Mouse (Mus musculus) frontal cortex, postnatal 25 days (tissue): ENCODE measurements around the gene Sh3tc1.

Source experiments
- DNase-seq, 2 experiments: peaks; one replicate each; pipeline ENCODE4 v3.0.0; 2022; ENCODE audit warnings: low spot score in 2 of 2

The Sh3tc1 gene

DNA sequence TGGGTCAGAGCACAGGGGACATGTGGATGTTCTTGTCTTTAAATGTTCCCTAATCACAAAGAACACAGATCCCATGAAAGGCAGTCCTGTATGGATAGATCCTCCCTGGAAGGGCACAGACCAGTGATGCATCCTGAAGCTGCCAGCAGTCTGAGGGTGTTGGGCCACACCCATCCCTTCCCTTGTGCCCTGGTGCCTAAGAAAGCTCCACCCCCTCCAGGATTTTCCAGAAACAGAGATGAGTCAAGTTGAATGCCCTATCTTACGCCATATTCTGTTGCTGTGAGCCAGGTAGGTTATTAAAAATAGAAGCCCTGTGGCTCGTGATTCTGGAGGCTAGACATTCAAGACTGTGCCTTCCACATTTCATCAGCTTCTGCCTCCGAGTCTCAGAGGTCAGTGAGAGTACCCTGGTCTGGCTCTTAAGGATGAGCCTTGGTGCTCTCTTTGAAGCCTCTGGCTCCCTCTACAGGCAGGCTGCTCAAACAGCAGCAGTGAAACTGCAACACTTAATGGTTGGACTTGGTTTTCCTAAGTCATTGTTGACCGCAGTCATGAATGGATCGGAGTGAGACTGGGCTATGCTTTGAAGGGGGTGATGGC lies 15.4 kb upstream of the Sh3tc1 start:
- peak in 1 of 2 experiments; percentile 35 for DNase-seq

DNA sequence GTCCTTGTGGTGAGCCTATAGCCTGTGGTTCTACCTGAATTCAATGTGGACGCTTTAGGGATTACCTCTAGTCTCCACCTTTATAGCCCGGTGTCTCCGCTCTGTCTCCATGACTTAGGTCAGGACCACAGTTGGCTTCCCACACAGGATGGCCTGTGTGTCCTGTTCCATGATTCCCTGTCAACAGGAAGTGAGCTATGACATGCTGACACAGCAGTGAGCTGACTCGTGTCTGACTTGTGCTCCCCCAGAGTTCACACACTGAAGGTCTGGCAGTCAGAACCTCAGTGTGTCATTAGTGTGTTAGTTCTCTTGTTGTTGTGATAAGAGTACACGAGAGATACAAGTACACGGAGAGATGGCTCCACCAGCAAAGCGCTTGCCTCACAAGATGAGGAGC lies 11.2 kb upstream of the Sh3tc1 start:
- no peak for DNase-seq

GRCm38 (mm10) chr5:35750026-35750425 lies 10.2 kb upstream of the Sh3tc1 start:
- no peak for DNase-seq

- DNase-seq = no peak
Measured at GRCm38 (mm10) chr5:35749416-35749815, 9.6 kb upstream of the Sh3tc1 start.

DNA sequence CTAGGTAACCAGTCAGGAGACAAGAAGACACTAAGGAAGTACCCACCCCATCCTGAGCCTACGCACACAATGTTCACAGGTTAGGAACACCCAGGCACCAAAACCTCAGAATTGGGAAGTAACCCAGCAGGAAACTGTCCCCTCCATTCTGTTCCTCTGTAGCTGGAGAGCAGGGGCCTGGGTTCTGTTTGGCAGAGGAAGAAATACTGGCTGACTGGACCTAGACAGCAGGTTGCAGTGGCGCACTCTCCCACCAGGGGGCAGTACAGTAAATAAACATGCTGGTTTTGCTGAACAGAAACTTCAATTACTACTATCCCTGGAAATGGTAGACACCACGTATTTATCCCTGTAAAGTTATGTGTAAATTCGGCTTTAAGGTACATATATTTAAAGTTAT lies 7.1 kb upstream of the Sh3tc1 start:
- peak; percentile 74 for DNase-seq

- DNase-seq = no peak
Measured at GRCm38 (mm10) chr5:35745406-35745805, 5.6 kb upstream of the Sh3tc1 start.

DNA sequence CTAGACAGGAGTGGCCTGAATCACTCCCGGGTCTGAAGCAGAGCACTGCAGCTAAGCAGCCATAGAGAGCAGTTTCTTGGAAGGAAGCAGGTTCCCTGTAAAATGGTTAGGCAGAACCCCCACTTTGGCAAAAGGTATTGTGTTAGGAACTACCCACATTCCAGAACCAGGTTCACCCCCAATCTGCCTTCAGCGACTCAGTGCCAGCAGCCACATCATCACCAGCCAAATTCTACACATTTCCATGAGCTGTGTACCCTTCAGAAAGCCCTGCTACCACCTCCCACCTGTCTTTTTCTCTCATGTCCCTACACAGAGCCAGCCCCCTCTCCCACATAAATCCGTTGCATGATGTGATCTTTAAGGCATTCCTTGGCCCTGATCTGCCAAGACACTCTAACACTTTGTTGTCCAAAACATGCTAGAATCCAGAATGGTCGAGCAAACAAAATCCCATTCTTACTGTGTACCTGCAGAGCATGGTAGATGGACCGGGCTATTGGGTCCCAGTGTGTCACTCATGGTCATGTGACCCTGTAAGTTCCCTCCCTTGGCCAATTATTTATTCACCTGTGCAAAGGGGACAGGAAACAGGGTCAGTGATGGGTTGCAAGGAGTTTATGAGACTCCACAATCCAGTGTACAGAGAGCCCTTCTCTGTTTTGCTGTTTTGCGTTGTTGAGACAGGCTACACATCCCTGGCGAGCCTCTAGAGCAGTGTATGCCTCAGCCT lies 4.4 kb upstream of the Sh3tc1 start:
- no peak for DNase-seq

DNA sequence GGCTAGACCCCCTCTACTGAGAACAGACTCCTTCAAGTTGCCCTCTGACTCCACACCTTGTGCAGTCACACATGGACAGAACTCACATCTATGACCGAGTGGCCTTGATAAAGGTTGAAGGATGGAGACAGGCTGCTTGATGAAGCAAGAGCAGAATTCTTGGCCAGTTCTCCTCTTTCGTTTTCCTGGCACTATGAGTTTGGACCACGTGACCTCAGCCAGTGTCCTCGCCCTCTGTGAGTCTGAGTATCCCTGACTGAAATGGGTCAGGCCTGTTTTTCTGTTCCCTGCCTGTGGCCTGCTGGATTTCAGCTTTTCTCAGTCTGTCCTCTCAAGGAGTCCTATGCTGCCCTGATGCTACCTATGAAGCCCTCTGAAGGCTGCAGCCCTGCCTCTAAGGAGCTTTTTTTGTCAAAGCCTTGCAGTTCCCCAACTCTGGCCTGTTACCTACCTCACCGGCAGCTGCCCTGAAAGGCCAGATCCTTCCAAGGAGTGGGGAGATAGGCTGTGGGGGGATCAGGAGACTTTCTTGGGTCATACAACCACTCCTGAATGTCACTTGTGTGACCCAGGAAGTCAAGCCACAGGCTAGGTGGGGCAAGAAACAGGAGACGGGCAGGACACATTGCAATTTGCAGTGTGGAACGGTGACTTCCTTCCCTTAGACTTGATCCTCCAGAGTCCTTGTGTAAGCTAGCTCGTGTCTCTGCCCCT lies 3.6 kb upstream of the Sh3tc1 start:
- no peak for DNase-seq

DNA sequence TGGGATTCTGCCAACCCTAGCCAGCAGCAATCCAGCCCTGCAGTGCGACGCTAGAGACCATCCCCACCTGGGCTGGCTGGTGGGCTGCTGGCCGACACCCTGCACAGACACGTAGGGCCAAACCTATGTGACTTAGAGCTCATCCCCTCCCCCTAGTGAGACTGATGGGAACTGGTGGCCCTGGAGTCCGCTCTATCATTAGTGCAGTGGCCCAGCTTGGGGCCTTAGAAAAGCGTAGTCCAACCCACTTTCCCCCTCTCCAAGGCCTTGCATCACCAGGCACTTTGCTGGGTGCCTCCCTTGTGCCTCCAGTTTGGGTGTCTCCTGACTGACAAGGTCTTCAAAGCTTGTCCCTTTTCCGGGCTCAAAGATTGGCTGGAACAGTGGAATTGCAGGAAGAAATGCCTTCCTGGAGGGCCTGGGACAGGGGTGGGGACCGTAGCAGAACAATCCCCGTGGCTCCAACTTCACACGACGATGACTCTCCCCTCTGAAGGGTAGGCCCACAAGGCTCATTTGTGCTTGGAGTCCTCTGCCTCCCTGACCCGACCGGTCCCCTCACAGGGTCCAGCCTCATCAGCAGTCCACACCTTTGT lies 1.5 kb upstream of the Sh3tc1 start:
- DNase-seq = no peak

DNA sequence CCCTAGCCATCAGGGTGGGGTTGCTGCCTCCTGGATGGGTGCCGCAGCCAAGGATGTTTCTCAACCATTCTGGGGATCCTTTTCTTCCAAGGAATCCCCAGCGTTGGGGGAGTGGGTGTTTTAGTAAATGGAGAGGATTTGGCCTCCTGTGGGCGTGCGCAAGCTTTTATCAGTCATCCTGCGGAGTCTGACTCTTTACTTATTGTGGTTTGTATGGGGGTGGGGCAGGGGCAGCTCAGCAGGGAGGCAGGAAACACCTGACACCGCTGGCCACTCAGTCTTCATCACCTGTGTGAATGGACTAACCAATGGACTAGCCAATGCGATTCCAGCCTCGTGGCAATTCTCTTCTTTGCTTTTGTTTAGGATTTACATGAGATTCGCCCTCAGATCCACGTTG lies 929 bp upstream of the Sh3tc1 start:
- no peak for DNase-seq

GRCm38 (mm10) chr5:35739005-35739404 lies 782 bp downstream of the Sh3tc1 start:
- no peak for DNase-seq

GRCm38 (mm10) chr5:35737231-35737901 lies 2.4 kb downstream of the Sh3tc1 start:
- DNase-seq = no peak

DNA sequence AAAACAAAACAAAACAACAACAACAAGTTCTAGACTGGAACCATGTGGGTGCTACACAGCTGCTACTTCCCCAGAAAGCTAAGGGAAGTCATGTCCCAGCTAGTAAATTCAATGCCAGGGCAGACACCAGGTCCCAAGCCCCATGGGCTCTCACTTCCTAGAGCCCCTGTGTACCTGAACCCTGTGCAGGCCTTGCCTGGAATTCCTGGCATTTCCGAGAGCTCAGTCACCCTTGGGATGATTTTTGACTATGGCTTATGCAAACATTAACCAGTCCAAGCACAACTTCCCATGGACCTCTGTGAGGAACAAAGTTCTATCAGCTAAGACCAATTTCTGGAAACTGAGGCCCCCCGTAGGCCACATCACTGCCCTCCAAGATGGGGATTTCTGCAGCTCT lies 6.3 kb downstream of the Sh3tc1 start:
- no peak for DNase-seq

GRCm38 (mm10) chr5:35731006-35731405 lies 8.8 kb downstream of the Sh3tc1 start:
- no peak for DNase-seq

DNA sequence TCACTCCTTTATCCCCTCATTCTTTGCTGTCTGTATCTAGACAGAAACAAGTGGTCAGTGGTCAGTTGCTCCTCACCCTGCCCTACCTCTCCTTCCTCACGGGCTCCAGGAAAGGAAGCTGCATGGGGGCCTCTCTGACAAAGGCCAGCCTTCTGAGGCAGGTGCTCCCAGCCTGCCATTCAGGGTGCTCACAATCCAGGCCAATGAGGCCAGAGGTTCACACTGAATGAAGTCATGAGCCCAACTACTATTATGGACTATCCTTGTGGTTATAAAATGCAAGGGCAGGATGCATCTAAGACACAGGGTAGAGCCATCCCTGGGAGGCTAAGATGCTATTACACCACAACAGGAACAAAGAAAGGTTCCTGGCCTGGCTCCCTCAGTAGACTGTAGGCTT lies 9.2 kb downstream of the Sh3tc1 start:
- no peak for DNase-seq

DNA sequence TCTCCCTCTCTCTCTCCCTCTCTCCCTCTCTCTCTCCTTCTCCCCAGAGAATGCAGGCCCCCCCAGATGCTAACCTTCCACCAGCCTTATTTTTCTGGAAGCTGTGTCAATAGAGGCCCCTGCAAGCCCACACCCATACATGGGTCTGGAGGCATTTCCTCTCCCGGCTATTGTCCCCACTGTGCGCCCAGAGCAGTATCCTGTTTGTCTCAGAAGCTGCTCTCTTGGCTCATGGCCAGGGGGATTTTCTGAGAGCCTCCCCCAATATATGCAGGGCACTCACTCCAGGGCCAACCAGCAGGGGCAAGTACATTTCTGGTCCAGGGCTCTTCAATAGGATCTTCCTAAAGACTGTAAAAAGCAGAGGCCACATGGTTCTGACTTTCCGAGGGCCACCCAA lies 9.9 kb downstream of the Sh3tc1 start:
- DNase-seq = no peak

- peak; percentile 11 to 34 for DNase-seq
Measured at GRCm38 (mm10) chr5:35728957-35729460, 10.8 kb downstream of the Sh3tc1 start.

GRCm38 (mm10) chr5:35728344-35728956 lies 11.3 kb downstream of the Sh3tc1 start:
- no peak for DNase-seq

DNA sequence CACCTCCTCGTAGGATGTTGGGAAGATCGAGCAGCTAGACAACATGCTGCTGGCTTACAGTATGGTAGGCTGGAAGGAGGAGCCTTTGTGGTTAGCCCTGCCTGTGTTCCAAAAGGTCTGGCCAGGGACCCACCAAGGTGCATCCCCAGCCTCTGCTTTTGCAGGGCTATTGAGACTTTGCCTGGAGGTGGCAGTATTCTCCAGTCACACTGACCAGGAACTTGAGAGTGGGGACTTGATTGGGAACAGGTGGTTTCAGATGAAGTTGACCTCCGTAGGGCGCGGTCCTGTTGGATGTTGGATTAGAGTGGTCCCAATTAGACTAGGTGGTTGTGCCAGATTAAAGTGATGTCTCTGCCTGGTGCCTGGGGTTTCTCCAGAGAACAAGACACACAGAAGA lies 12.3 kb downstream of the Sh3tc1 start:
- DNase-seq = no peak

- no peak for DNase-seq
Measured at GRCm38 (mm10) chr5:35725840-35726239, 13.9 kb downstream of the Sh3tc1 start.

DNA sequence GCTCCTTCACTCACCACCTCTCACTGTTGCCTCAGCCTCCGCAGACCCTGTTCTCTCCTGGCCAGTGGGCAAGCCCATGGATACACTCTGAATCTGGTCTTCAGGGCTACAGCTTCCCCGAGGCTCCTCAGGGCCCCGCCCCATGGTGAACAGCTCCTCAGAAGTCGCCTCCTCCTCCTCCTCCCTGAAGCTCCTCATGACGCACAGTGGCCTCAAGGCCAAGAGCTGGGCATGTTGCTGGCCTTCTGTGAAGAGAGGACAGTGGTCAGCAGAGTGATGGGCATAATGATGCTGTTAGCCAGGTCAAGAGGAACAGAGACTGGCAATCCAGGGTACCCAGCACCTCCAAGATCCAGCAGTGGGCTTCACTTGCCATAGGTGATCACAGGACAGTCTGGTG lies 15.9 kb downstream of the Sh3tc1 start:
- DNase-seq = no peak
